Mouse (Mus musculus) neural tube, embryonic 10.5 days (tissue): ENCODE results near the gene Syngr3.
A peak's percentile ranks its signal among the peaks of the same experiment; 100 is the strongest.

ENCODE experiments used
- DNase-seq: peaks from one replicate; pipeline ENCODE4 v3.0.0-alpha.2; 2017; ENCODE audit warnings: low spot score; ENCODE audit errors: extremely low spot score

Gene Syngr3

DNA sequence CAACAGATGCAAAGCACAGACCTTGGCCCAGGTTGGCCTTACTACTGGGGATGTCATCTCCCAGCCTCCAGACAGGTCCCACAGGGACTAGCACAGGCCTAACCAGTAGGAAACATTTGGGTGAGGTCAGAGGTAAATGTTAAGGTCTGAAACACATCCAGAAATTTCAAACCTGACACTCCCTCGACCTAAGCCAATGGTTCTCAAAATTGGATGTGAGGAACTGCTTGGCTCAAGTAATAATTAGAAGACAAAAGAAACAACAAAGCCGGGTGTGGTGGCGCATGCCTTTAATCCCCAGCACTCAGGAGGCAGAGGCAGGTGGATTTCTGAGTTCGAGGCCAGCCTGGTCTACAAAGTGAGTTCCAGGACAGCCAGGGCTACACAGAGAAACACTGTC, 43.4 kb downstream of the Syngr3 start:
- no peak for DNase-seq

DNA sequence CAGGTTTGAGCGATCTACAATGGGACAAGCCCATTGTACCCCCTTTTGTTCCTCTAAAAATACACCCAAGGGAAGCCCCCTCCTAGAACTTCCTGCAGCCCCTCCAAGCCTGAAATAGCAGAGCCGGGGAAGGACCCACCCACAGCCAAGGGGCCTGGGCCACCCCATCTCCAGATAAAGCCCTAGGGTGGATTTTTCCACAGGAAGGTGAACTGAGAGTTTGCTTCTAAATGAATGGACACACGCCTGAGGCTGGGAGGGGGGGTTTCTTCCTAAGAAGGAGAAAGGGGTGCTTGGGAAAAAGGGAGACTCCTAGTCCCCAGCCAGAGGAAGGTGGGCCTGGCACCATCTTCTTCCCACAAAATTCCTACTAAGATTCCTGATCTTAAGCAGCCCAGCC, 43.8 kb downstream of the Syngr3 start:
- no peak for DNase-seq

DNA sequence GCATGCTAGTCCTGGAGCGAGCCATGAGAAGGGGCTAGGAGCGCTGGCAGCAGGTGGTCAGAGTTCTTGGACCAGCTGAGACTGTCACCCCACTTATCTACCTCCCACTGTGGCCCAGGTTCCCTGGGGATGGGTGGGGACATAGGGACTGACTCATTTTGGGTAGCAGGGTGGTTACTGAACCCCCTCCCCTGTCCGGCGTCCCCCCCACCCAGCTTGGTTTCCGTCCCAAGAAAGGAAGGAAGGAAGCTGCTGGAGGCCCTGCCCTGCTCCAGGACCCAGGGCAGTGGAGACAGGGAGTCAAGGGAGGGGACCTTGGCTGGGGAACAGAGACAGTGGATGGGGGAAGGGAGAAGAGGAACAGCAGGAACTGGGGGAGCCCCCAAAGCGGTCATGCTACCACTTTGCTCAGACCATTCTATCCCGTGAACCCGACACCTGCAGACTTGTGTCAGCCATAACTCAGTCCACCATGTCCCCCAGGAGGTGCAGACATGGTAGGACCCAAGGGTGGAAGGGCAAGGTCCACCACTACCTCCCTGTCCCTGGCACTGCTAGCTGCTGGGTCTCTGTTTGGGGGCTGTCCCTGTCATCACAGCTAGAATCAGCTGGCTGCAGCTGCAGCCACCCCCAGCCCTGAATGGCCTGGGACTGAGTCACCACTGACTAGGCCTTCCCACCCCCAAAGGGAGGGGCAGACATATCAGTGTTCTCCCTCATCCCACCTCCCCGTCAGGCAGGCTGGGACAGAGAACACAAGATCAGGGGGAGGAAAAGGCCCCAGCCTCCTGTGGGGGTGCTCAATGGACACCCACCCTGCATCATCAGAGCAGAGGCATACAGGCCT, 44.7 kb downstream of the Syngr3 start:
- DNase-seq: no peak

DNA sequence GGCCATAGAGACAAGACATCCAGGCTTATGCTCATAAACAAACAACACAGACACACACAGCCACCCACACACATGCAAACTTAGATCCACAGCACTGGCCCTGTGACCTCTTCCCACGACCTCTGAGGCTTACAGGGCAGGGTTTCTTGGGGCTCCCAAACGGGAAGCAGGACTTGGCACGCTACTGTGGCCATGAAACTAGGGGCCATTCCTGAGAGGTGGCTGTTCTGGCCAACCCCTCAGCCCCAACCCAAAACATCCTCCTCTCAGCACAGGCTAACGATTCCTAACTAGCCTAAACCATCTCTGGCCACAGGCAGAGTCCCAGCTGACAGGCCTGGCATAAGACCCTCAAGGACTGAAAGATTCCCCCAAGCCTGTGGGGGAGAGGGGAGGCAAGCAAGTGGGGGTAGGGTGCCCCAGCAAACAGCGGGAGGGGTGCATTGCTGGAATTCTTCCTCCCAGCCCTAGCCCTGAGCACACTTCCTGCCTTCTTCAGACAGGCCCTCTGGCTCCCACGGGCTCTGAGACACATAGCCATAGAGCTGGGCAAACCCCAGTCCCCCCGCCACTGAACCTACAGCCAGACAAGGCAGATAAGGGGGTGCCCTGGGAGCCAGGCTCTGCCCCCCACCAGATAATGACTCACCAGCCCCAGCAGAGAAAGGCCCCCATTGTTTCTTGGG, 45.6 kb downstream of the Syngr3 start:
- DNase-seq: no peak

DNA sequence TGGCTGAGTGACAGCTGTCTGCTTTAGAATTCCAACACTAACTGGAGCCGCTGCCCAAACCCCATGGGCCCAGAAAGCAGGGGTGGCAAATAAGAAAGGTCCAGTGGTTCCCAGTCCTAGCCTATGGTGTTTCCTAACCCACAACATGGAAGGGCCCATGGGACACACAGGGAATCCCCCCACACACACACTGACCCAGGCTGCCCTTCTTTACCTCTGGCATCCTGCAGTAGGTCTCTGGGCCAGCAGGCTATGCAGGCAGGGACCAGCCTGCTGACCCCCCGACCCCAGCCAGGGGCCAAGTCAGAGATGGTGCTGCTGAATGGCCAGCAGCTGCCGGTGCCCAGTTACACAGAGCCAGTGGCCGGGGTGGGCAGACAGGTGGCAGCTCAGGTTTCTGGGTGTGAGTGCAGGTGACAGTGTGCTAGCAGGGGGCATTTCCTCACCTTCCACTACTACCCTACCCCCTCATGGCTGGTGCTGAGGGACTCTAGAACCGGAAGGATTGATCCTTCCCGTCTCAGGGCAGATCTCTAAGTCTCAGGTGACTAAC, 46.9 kb downstream of the Syngr3 start:
- no peak for DNase-seq

DNA sequence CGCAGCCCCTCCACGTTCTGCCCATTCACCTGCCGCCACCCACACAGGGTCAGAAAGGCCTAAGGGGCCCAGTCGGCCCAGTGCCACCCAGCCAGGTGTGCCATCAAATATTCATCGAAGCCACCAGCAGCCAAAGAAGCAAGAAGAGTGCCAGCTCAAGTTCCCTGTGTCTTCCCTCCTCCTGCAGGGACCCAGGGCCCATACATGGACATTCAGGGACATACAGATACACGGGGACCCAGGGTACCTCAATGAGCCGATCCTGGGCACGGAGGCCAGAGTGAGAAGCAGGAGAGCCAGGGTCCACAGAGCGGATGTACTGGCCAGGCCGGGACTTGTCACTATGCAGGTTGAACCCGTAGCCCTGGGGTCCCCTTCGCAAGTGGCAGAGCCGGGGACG, 47.8 kb downstream of the Syngr3 start:
- DNase-seq: no peak

DNA sequence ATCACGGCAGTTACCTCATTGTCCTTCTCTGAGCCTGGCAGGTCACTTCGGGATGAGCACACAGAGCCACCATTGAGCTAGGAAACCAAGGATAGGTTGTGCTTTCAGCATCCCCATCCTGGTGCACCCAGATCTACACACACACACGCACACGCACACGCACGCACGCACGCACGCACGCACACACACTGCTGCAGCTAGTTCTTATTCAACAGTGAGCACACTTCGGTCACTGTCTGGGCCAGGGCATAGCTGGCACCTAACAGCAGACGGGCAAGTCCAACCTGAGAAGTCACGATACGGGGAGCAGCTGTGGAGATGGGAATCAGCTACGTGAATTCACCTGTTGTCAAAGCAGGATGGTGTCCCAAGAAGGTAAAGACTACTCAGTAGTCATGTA, 49.2 kb downstream of the Syngr3 start:
- no peak for DNase-seq

DNA sequence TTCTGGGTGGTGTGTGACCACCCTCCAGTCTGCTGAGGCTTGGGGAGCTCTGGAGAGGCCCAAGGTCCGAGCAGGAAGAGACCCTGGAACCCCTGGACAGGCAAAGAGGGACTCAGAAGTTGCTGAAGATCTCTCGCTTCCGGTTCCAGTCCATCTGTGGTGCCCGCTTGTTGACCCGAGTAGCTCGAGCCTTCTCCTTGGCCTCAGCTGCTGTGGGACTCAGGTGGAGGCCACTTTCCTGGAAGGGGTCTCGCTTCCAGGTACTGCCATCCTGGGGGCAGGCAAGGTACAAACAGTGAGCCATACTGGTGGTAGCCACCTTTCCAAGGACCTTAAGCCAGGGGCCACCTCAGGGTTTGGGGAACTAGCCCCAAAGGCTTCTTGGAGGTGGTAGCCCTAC, 49.6 kb downstream of the Syngr3 start:
- no peak for DNase-seq

DNA sequence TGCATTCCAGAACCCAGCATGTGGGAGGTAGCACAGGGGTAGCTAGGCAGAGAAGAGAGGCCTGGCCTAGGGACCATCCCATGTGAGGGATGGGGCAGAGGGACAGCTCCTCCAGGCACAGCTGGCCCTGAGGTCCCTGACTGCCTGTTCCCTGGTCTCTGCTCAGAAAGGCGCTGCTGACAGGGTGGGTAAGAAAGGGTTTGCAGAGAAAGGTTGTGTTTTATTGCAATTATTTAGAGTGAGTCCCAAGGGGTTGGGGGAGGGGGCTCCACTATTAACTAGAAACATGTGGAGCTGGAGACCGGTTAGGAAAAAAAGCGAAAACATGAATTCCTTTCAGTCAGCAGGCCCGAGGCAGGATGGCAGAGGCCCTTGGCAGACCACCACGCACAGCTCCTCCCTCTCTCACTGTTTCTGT, 50.2 kb downstream of the Syngr3 start:
- DNase-seq: peak; percentile 34

DNA sequence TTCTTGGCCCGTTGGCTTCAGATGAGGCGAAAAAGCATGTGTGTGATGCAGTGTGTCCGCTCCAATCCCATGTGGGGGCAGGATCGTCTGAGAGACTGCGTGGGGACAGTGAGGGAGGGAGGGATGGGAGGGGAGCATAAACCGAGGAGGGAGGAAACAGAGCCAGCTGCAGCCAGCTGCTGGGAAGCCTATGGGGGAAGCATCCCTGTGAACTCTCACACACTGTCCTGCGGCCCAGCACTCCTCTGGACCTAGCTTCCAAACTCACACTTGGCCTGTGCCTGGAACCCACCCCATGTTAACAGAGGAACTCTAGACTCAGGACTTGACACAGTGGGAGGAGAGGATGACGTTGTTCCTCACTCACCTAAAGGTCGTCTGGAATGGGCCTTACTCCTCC, 50.9 kb downstream of the Syngr3 start:
- DNase-seq: no peak

DNA sequence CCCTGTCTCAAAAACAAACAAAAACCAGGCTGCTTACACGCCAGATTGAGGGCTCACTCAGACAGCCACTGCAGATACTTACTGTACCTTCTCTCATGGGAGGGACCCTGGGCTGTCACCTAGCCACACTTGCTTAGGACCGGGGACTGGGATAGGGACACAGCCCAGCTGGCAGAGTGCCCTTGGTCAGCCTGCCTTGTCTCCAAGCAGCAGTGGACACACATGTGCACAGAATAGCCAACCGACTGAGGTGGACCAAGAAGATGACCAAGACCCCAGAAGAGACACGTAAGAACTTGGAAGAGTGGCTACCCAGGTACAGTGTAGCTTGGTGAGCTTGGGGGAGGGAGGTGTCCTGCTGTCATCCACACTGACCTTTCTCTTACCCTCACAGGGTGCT, 51.5 kb downstream of the Syngr3 start:
- no peak for DNase-seq

DNA sequence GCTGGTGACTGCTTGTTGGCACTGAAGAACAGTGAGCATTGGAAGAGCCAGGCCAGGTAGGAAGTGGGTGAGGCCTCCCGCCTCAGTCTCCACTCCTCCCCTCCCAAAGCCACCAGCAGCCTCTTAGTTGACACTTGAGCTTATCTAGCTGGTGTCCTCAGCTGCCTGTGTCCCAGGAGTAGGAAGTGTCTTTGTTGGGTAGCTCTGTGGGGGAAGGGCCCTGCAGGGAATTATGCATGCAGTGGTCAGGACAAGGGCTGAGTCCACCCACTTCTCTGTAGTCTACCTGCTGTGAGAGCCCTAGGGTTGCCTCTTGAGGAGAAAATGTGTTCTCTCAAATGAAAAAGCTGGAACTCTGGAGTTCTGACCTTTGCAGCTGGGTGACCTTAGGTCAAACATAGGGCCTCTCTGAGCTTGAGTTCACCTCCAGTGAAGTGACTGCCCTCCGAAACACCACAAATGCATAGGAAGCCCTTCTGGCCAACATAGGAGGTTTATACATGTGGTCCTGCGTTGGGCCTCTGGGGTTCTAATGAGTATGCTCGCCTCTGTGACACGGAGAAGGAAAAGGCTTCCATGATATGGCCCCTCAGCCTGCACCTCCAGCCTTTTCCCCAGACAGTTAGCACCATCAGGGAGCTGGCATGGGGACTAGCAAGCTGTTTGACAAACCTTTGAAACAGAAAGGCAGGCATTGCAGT, 52.8 kb downstream of the Syngr3 start:
- DNase-seq: no peak

DNA sequence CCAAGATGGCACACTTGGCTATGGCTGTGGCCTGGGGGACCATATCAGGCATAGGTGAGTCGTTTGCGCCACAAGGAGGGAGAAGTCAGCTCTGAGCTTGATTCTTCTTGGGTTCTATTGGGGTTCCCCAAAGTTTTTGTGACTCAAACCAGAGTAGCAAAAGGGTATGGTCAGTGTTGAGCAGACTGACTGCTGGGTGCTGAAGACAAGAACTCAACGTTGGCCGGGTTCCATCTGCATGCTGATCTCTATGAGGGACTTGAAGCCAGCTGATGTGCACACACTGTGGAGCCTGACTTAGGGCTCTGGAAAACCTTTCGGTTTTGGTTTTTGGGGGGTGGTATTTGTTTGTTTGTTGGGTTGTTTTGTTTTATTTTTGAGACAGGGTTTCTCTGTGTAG, 54.1 kb downstream of the Syngr3 start:
- DNase-seq: no peak
